Mouse (Mus musculus) splenic B cell, adult 2 months (primary cell): ENCODE results near the gene Stub1.

Experiments
- DNase-seq: peaks from one replicate; pipeline ENCODE4 v3.0.0-alpha.2; 2011; ENCODE audit warnings: low read depth, low spot score
- H3K27me3 ChIP-seq: 2 replicates; pipeline ENCODE4 v1.6.1; 2012; ENCODE audit warnings: mild to moderate bottlenecking, low read length, moderate library complexity, mixed read lengths; ENCODE audit not compliant: control insufficient read depth, poor library complexity, insufficient read depth, severe bottlenecking
- H3K36me3 ChIP-seq: 2 replicates; pipeline ENCODE4 v1.6.1; 2012; ENCODE audit warnings: mild to moderate bottlenecking, low read length, moderate library complexity, mixed read lengths; ENCODE audit not compliant: control insufficient read depth, poor library complexity, insufficient read depth, severe bottlenecking

Stub1 gene

DNA sequence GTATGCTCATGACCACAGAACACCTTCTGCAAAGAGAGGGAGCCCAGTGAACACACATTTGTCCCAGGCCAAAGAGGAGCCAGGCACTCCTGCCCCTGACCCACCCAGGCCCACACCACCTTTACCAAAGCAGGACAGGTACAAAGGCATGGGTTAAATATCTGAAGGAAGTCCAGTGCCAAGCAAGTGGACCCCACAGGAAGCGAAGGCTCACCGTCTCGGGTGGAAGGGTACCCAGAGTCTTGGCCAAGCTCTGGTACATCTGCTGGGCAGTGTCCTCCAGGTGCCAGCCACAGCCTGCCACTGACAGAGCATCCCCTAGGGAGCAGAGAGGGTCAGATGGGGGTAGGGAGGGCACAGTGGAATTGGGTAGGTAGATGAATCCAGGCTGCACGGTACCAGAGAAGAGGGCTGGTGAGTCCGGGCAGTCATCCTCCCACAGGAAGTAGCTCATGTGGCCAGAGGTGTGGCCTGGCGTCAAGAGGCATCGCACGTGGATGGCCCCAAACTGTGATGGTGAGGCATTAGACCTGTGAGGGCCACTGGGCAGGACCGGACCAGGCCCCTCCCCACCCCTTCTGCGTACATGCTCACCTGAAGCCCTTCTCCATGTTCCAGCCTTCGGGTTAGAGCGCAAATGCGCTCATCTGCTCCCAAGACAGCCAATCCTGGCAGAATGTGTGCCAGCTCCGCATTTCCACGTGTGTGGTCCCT, 49.2 kb downstream of the Stub1 start:
- Histone ChIP-seq H3K27me3 (no peaks in the 10 kb centered on the region), H3K36me3 (peaks cover 10% of the 10 kb centered on the region)
- no peak for DNase-seq

DNA sequence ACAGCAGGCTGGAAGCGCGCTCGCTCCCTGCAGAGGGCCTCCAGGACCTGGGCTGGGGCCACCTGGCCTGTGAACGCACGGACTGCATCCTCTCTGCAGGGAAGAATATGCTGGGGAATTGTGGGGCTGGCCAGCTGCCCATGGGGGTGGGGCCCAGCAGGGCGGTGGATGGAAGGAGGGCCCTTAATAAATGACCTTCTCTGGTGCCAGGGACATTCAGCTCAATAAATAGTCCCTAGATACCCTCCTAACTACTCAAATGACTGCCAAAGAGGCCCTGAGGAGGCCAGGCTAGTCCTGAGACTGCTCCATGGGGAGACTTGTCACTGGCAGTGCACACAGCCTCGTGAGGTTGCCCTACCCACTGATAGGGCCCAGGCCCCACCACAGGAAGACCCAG, 50.1 kb downstream of the Stub1 start:
- peaks cover 10% of the 10 kb centered on the region for H3K36me3 ChIP-seq
- no peak for DNase-seq
- H3K27me3 ChIP-seq, result no peaks in the 10 kb centered on the region

DNA sequence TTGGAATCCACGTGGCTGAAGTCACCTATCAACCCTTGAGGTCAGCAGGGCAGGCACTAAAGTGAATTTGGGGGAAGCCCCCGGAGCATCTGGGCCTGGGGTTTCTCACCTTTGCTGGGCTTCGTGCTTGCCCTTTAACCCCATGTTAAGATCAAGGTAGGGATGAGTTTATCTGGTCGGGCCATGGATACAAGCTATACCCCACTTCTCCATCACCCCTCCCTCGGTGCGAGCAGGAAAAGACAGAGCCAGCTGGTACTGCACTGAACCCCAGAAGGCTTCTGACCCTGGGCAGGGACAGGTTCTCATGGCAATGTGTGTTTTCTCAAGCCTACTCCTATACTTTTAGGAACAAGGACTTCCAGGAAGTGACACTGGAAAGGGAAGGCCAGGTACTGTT, 51.9 kb downstream of the Stub1 start:
- no peak for DNase-seq
- H3K27me3 ChIP-seq, result no peaks in the 10 kb centered on the region

More for the DNA sequence above, 51.9 kb downstream of the Stub1 start:
- H3K36me3 ChIP-seq, result peaks cover 13% of the 10 kb centered on the region
